Mouse (Mus musculus) adrenal gland, postnatal 25 days (tissue): ENCODE measurements around the gene 4930415L06Rik. TPM values are rescaled to one million over a fixed set of nuclear protein-coding genes. Genes with fewer than 3 reads are reported as not detected.

ENCODE experiments used
- DNase-seq: peaks from one replicate; pipeline ENCODE4 v3.0.0; 2021; ENCODE audit warnings: mixed read lengths
- long read RNA-seq: library from polyadenylated mRNA; stranded (forward); transcript quantifications from one replicate; pipeline ENCODE4 v2.0.0, GENCODE M21; 2021
- total RNA-seq: library from RNA; stranded (reverse); gene quantifications from 2 replicates; pipeline ENCODE4 v1.2.3, GENCODE M21; 2021

4930415L06Rik gene
- total RNA-seq, result not detected in 2 replicates
- long read RNA-seq, result 0 reads

GRCm38 (mm10) chrX:89932752-89933151 is at the start of gene 4930415L06Rik:
TSS of gene 4930415L06Rik (minus strand) at chrX:89932852.
- DNase-seq, result no peak

DNA sequence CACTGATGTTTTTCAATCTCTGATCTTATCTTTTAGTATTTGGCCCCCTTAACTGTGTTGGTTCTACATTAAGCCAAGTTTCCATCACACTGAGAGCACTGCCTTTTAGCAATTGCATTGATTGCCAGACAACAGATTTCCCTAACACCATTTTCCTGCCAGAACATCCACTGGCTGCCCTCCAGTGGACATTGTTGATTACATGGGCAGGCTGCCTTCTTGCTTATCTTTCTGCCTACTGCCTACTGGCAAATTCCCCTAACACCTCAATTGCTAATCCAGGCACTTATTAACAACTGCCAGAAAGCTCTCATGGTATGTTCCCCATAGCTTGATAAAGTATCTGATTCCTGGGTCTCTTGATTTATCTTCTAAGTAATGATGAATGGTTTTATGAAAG is 46.0 kb upstream of the 4930415L06Rik start:
- DNase-seq, result no peak

- no peak for DNase-seq
Measured at GRCm38 (mm10) chrX:89904871-89905270, 27.8 kb downstream of the 4930415L06Rik start.

Other genes starting within 250 kb of the 4930415L06Rik start
- gene 4932429P05Rik, start 180.6 kb downstream of the 4930415L06Rik start, total RNA-seq, result not detected in 2 replicates